Mouse (Mus musculus) liver, embryonic 15.5 days (tissue): ENCODE measurements around the gene Mob3a. TPM values are rescaled to one million over a fixed set of nuclear protein-coding genes. Genes with fewer than 3 reads are reported as not detected.
A peak's percentile ranks its signal among the peaks of the same experiment; 100 is the strongest.

Source experiments
- ATAC-seq: fragments of 200-750 bp; cut with Nextera tagmentation; 2 replicates; pipeline ENCODE4 v1.8.0; 2017; ENCODE audit warnings: moderate number of reproducible peaks, mild to moderate bottlenecking, moderate library complexity; ENCODE audit not compliant: insufficient read depth
- H3K27ac ChIP-seq: fragments of 300-500 bp; sonication (generic); replicated peaks from 2 replicates; pipeline ENCODE4 v1.5.1; 2015; ENCODE audit warnings: mild to moderate bottlenecking, inconsistent platforms
- H3K27me3 ChIP-seq: fragments of 300-500 bp; sonication (generic); 2 replicates; pipeline ENCODE4 v1.6.1; 2015; ENCODE audit warnings: mild to moderate bottlenecking, inconsistent platforms
- H3K36me3 ChIP-seq: fragments of 300-500 bp; sonication (generic); replicated peaks from 2 replicates; pipeline ENCODE4 v1.6.1; 2015; ENCODE audit warnings: moderate library complexity, mild to moderate bottlenecking, inconsistent platforms
- H3K4me1 ChIP-seq: fragments of 300-500 bp; sonication (generic); replicated peaks from 2 replicates; pipeline ENCODE4 v1.6.1; 2015; ENCODE audit warnings: inconsistent platforms
- H3K4me2 ChIP-seq: fragments of 300-500 bp; sonication (generic); 2 replicates; pipeline ENCODE4 v1.6.1; 2015; ENCODE audit warnings: moderate library complexity, mild to moderate bottlenecking, inconsistent platforms
- H3K4me3 ChIP-seq: fragments of 300-500 bp; sonication (generic); replicated peaks from 2 replicates; pipeline ENCODE4 v1.5.1; 2015; ENCODE audit warnings: mild to moderate bottlenecking, inconsistent platforms
- H3K9ac ChIP-seq: fragments of 300-500 bp; sonication (generic); 2 replicates; pipeline ENCODE4 v1.6.1; 2015; ENCODE audit warnings: moderate library complexity, mild to moderate bottlenecking, inconsistent platforms
- H3K9me3 ChIP-seq: fragments of 300-500 bp; sonication (generic); replicated peaks from 2 replicates; pipeline ENCODE4 v1.6.1; 2016; ENCODE audit warnings: inconsistent platforms
- WGBS: fragments of 180-500 bp; shearing (Covaris S2); methylation state at CpG from one replicate; pipeline ENCODE4 v1.1.7; 2015; ENCODE audit warnings: mixed read lengths; ENCODE audit not compliant: insufficient replicate concordance; 5-methylcytosine and 5-hydroxymethylcytosine counted together
- polyA plus RNA-seq: library from polyadenylated mRNA; unstranded; fragments of >200 nt; fragmentation: Nextera tagmentation; extraction: Ambion mirVana; gene quantifications from 2 replicates; pipeline ENCODE4 v1.2.1, GENCODE M21; 2015

The Mob3a gene
- polyA plus RNA-seq, 1 experiment from 2014 or later = 28.0 TPM

GRCm38 (mm10) chr10:80732611-80733101, 30.9 kb upstream of the Mob3a start:
- peaks cover 84% of the 10 kb centered on the region for H3K36me3 ChIP-seq
- H3K4me2 ChIP-seq = no peak overlapping the region

GRCm38 (mm10) chr10:80727369-80728127, 25.8 kb upstream of the Mob3a start:
- H3K36me3 ChIP-seq = peaks cover 97% of the 10 kb centered on the region
- no peak overlapping the region for H3K4me2 ChIP-seq
- no peak overlapping the region for H3K4me3 ChIP-seq
- no peak for ATAC-seq
- no peaks in the 10 kb centered on the region for H3K9me3 ChIP-seq
- H3K27me3 ChIP-seq = no peaks in the 10 kb centered on the region
- H3K9ac ChIP-seq = no peak overlapping the region
- WGBS = 82% methylated on average over 5 of the region's 5 CpGs
- H3K27ac ChIP-seq = no peak overlapping the region
- peaks cover 4% of the 10 kb centered on the region; the same call in 1 of the 2 replicates for H3K4me1 ChIP-seq

More at GRCm38 (mm10) chr10:80732611-80733101, 30.9 kb upstream of the Mob3a start:
- 88% methylated on average over 6 of the region's 6 CpGs for WGBS
- Histone ChIP-seq H3K9ac (no peak overlapping the region), H3K4me1 (peaks cover 22% of the 10 kb centered on the region), H3K27ac (no peak overlapping the region), H3K9me3 (no peaks in the 10 kb centered on the region), H3K27me3 (no peaks in the 10 kb centered on the region), H3K4me3 (no peak overlapping the region)
- no peak for ATAC-seq

DNA sequence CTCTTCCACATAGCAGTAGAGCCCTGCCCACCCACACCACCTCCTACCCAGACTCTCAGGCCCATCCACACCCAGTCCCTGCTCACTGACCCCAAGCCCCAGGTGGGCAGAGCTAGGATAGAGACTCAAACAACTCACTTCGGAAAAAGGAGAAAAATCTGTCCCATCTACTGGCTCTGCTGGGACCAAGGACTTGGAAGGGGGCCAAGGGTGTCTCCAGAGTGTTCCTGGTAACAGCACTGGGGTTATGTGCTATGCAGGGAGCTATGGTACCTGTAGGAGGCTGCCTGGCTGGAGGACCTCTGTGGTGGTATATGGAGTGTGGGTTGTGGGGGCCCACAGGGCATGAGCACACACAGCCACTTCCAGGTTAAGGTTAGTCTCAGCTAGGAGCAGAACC, 15.5 kb upstream of the Mob3a start:
- H3K4me2 ChIP-seq = no peak overlapping the region
- no peaks in the 10 kb centered on the region for H3K4me1 ChIP-seq
- no peaks in the 10 kb centered on the region for H3K9me3 ChIP-seq
- H3K9ac ChIP-seq = no peak overlapping the region
- 66% methylated on average over 1 of the region's 1 CpGs for WGBS
- no peak overlapping the region for H3K27ac ChIP-seq
- ATAC-seq = no peak
- H3K4me3 ChIP-seq = no peak overlapping the region
- peaks cover 100% of the 10 kb centered on the region for H3K36me3 ChIP-seq
- no peaks in the 10 kb centered on the region for H3K27me3 ChIP-seq

- Histone ChIP-seq H3K27ac (no peak overlapping the region), H3K4me2 (no peak overlapping the region), H3K9ac (no peak overlapping the region), H3K27me3 (no peaks in the 10 kb centered on the region), H3K4me1 (no peaks in the 10 kb centered on the region), H3K36me3 (peaks cover 97% of the 10 kb centered on the region), H3K4me3 (no peak overlapping the region), H3K9me3 (no peaks in the 10 kb centered on the region)
- 57% methylated on average over 3 of the region's 3 CpGs for WGBS
- ATAC-seq = no peak
These were observed 9.1 kb upstream of the Mob3a start for GRCm38 (mm10) chr10:80710834-80711233.

DNA sequence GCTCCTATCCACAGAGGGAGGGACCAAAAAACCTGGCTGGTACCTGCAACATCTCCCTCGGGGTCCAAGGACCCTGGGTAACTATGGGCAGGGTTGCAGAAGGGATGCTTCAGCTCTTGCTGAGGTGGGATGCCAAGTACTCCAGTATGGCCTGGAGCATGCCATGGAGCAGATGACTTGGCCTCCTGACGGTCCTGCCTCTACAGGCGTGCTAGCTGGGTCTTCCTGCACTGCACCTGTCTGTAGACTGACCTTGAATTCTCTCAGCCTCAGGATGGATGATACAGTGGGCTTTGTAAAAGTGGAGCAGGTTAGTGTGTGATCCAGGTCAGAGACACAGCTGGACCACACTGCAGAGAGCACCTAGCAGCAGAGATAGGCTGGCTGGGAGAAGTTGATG, 3.7 kb upstream of the Mob3a start:
- H3K27me3 ChIP-seq = no peaks in the 10 kb centered on the region
- no peak for ATAC-seq
- no peak overlapping the region for H3K4me2 ChIP-seq
- H3K36me3 ChIP-seq = peaks cover 43% of the 10 kb centered on the region
- no peak overlapping the region for H3K9ac ChIP-seq
- no peaks in the 10 kb centered on the region for H3K9me3 ChIP-seq
- H3K27ac ChIP-seq = no peak overlapping the region
- WGBS = 63% methylated on average over 3 of the region's 3 CpGs
- H3K4me3 ChIP-seq = no peak overlapping the region
- peaks cover 48% of the 10 kb centered on the region for H3K4me1 ChIP-seq

GRCm38 (mm10) chr10:80705033-80705432, 3.3 kb upstream of the Mob3a start:
- Histone ChIP-seq H3K9ac (no peak overlapping the region), H3K9me3 (no peaks in the 10 kb centered on the region), H3K4me2 (no peak overlapping the region), H3K27me3 (no peaks in the 10 kb centered on the region), H3K4me3 (no peak overlapping the region), H3K27ac (no peak overlapping the region), H3K4me1 (peaks cover 53% of the 10 kb centered on the region), H3K36me3 (peaks cover 39% of the 10 kb centered on the region)
- WGBS = 44% methylated on average over 3 of the region's 3 CpGs
- ATAC-seq = no peak

DNA sequence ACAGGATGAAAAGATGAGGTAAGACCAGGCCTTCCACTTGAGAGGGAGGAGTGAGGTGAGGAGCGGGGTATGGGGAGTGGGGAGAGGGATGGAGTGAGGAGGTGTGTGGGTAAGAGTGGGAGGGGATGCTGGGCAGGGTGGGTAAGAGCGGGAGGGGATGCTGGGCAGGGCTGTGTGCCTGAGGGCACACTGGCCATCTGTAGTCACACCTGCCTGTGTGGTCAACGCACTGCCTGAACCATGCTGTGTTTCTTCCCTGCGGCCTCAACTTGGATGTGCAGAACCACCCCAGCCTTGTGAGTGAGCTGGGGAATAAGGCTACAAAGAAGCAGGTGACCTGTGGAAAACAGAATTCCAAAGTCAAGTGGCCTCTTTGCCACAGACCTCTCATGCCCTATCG, 2.6 kb upstream of the Mob3a start:
- WGBS = 92% methylated on average over 5 of the region's 5 CpGs
- Histone ChIP-seq H3K4me2 (no peak overlapping the region), H3K36me3 (peaks cover 34% of the 10 kb centered on the region), H3K4me1 (peaks cover 59% of the 10 kb centered on the region), H3K27ac (0 out of 2 replicates have a peak overlapping the region, but pooled peaks have one; percentile 9), H3K9me3 (no peaks in the 10 kb centered on the region), H3K4me3 (no peak overlapping the region), H3K27me3 (no peaks in the 10 kb centered on the region), H3K9ac (no peak overlapping the region)
- ATAC-seq = no peak

DNA sequence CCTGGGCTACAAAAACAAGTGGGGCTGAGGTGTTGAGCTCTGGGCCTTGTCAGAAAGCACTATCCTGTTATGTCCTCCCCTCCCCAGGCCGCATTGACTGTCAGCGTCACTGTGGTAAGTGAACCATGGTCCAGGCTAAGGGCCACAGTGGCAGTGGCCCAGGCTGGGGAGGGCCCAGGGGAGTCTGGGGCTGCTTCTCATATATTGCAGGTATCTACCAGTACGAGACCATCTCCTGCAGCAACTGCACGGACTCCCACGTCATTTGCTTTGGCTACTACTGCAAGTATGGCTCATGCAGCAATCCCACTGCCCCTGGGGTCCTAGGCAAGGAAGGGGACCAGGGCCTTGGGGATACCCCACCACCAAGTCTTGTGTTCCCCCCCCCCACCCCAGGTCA, 1.9 kb upstream of the Mob3a start:
- peaks cover 67% of the 10 kb centered on the region for H3K4me1 ChIP-seq
- no peaks in the 10 kb centered on the region for H3K9me3 ChIP-seq
- H3K4me3 ChIP-seq = peak overlapping the region; percentile 74
- peaks cover 32% of the 10 kb centered on the region for H3K36me3 ChIP-seq
- 80% methylated on average over 5 of the region's 5 CpGs for WGBS
- no peaks in the 10 kb centered on the region for H3K27me3 ChIP-seq
- peak overlapping the region; percentile 95 for H3K4me2 ChIP-seq
- H3K9ac ChIP-seq = peak overlapping the region; percentile 79; the same call in 1 of the 2 replicates
- H3K27ac ChIP-seq = peak overlapping the region; percentile 98
- ATAC-seq = no peak

DNA sequence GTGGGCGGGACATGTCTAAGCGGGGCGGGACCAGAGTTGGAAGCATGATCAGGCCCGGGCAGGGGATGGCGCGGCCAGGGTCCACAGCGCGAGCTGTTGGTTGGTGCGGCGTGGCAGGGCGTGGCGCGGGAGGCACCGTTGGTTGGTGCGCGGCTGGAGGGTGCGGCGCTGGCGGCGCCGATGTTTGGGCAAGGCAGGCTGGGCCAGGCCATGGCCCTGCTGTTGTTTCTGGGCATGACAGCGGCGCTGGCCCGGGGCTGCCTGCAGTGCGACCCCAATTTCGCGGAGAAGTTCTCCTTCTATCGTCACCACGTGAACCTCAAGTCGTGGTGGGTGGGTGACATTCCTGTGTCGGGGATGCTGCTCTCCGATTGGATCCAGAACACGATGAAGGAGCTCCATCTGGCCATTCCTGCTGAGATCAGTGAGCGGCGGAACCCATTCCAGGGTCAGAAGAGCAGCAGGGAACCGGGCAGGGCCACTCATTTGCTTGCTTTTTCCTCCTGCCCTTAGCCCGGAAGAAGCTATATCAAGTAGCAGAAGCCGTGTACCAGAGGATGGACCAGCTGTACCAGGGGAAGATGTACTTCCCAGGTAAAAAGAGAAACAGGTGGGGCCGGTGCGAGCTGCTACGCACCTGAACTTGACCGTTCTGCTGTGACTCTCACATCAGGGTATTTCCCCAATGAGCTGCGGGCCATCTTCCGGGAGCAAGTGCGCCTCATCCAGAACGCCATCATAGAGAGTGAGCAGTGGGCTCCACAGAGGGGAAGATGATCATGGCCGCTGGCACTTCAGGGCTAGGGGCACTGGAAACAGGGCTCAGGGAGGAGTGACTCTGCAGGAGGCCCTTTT, 986 bp upstream of the Mob3a start:
- Histone ChIP-seq H3K27ac (peak overlapping the region; percentile 98), H3K27me3 (no peaks in the 10 kb centered on the region), H3K4me2 (peak overlapping the region; percentile 95), H3K9ac (peak overlapping the region; percentile 79), H3K4me1 (peaks cover 75% of the 10 kb centered on the region), H3K36me3 (peaks cover 26% of the 10 kb centered on the region), H3K9me3 (no peaks in the 10 kb centered on the region), H3K4me3 (peak overlapping the region; percentile 74)
- peak; percentile 80 for ATAC-seq
- WGBS = under 1% methylated on average over 47 of the region's 47 CpGs

- Histone ChIP-seq H3K4me2 (peak overlapping the region; percentile 95), H3K27ac (peak overlapping the region; percentile 98), H3K36me3 (0 out of 2 replicates have a peak, but pooled peaks cover 10% of the 10 kb centered on the region), H3K9me3 (no peaks in the 10 kb centered on the region), H3K27me3 (no peaks in the 10 kb centered on the region), H3K9ac (peak overlapping the region; percentile 79), H3K4me3 (peak overlapping the region; percentile 74), H3K4me1 (peaks cover 96% of the 10 kb centered on the region)
- 10% methylated on average over 4 of the region's 4 CpGs for WGBS
- ATAC-seq = no peak
These were observed 1.0 kb downstream of the Mob3a start for GRCm38 (mm10) chr10:80700732-80701131.

GRCm38 (mm10) chr10:80700038-80700504, 1.7 kb downstream of the Mob3a start:
- H3K36me3 ChIP-seq = 0 out of 2 replicates have a peak, but pooled peaks cover 10% of the 10 kb centered on the region
- H3K9me3 ChIP-seq = no peaks in the 10 kb centered on the region
- no peak for ATAC-seq
- peak overlapping the region; percentile 95 for H3K4me2 ChIP-seq
- H3K27me3 ChIP-seq = no peaks in the 10 kb centered on the region
- peaks cover 99% of the 10 kb centered on the region for H3K4me1 ChIP-seq
- peak overlapping the region; percentile 74 for H3K4me3 ChIP-seq
- WGBS = 41% methylated on average over 7 of the region's 7 CpGs
- peak overlapping the region; percentile 98 for H3K27ac ChIP-seq
- peak overlapping the region; percentile 6 for H3K9ac ChIP-seq
